Mouse (Mus musculus): ENCODE measurements around the gene Ank3. TPM values are rescaled to one million over a fixed set of nuclear protein-coding genes. Genes with fewer than 3 reads are reported as not detected.

Gene Ank3
- polyA plus RNA-seq, 1 experiment from 2014 or later, result 7.1 TPM

- no peak for ATAC-seq
- no peak overlapping the region for H3K9ac ChIP-seq (replicated peaks)
- H3K27me3 ChIP-seq (ENCODE audit: insufficient read depth, low read length), result no peaks in the 10 kb centered on the region
- DNase-seq, result no peak
- no peaks in the 10 kb centered on the region for H3K9me3 ChIP-seq (ENCODE audit: low read length)
- no peak overlapping the region for H3K4me3 ChIP-seq (ENCODE audit: low read depth, low read length)
- TF ChIP-seq CTCF (IDR thresholded peaks at IDR 0.05; ENCODE audit: low read depth) (no peak), EP300 (IDR thresholded peaks at IDR 0.05; ENCODE audit: low read depth) (no peak)
- H3K36me3 ChIP-seq (replicated peaks; ENCODE audit: insufficient read depth, low read length), result no peaks in the 10 kb centered on the region
- H3K4me1 ChIP-seq (ENCODE audit: insufficient read depth), result no peaks in the 10 kb centered on the region
- no peak overlapping the region for H3K4me2 ChIP-seq (ENCODE audit: low read depth, low read length)
- no peak overlapping the region for H3K27ac ChIP-seq (ENCODE audit: low read depth)
- WGBS (ENCODE audit: insufficient replicate concordance), result 79% methylated on average over 11 of the region's 11 CpGs
Observed at GRCm38 (mm10) chr10:69753464-69753863, 354.9 kb downstream of the Ank3 start.

- Histone ChIP-seq H3K27me3 (ENCODE audit: insufficient read depth, low read length) (no peaks in the 10 kb centered on the region), H3K4me3 (ENCODE audit: low read depth, low read length) (no peak overlapping the region), H3K4me2 (ENCODE audit: low read depth, low read length) (no peak overlapping the region), H3K4me1 (ENCODE audit: insufficient read depth) (no peaks in the 10 kb centered on the region), H3K9me3 (ENCODE audit: low read length) (no peaks in the 10 kb centered on the region), H3K36me3 (replicated peaks; ENCODE audit: insufficient read depth, low read length) (no peaks in the 10 kb centered on the region), H3K9ac (replicated peaks) (no peak overlapping the region), H3K27ac (ENCODE audit: low read depth) (no peak overlapping the region)
- TF ChIP-seq CTCF (IDR thresholded peaks at IDR 0.05; ENCODE audit: low read depth), result no peak
- no peak for TF ChIP-seq EP300 (IDR thresholded peaks at IDR 0.05; ENCODE audit: low read depth)
- no peak for DNase-seq
- no peak for ATAC-seq
- 54% methylated on average over 4 of the region's 4 CpGs for WGBS (ENCODE audit: insufficient replicate concordance)
Observed at GRCm38 (mm10) chr10:69756956-69757672, 358.5 kb downstream of the Ank3 start.

GRCm38 (mm10) chr10:69762977-69763376, 364.4 kb downstream of the Ank3 start:
- H3K36me3 ChIP-seq (replicated peaks; ENCODE audit: insufficient read depth, low read length), result no peaks in the 10 kb centered on the region
- H3K4me1 ChIP-seq (ENCODE audit: insufficient read depth), result no peaks in the 10 kb centered on the region
- no peak overlapping the region for H3K27ac ChIP-seq (ENCODE audit: low read depth)
- no peaks in the 10 kb centered on the region for H3K9me3 ChIP-seq (ENCODE audit: low read length)
- no peak overlapping the region for H3K9ac ChIP-seq (replicated peaks)
- WGBS (ENCODE audit: insufficient replicate concordance), result 65% methylated on average over 7 of the region's 7 CpGs
- ATAC-seq (no peak), DNase-seq (no peak)
- no peak for TF ChIP-seq CTCF (IDR thresholded peaks at IDR 0.05; ENCODE audit: low read depth)
- no peak for TF ChIP-seq EP300 (IDR thresholded peaks at IDR 0.05; ENCODE audit: low read depth)
- no peak overlapping the region for H3K4me2 ChIP-seq (ENCODE audit: low read depth, low read length)
- H3K4me3 ChIP-seq (ENCODE audit: low read depth, low read length), result no peak overlapping the region
- H3K27me3 ChIP-seq (ENCODE audit: insufficient read depth, low read length), result no peaks in the 10 kb centered on the region

- Histone ChIP-seq H3K27ac (ENCODE audit: low read depth) (no peak overlapping the region), H3K27me3 (ENCODE audit: insufficient read depth, low read length) (no peaks in the 10 kb centered on the region), H3K4me1 (ENCODE audit: insufficient read depth) (no peaks in the 10 kb centered on the region), H3K9ac (replicated peaks) (no peak overlapping the region), H3K4me3 (ENCODE audit: low read depth, low read length) (no peak overlapping the region), H3K4me2 (ENCODE audit: low read depth, low read length) (no peak overlapping the region), H3K9me3 (ENCODE audit: low read length) (no peaks in the 10 kb centered on the region), H3K36me3 (replicated peaks; ENCODE audit: insufficient read depth, low read length) (no peaks in the 10 kb centered on the region)
- TF ChIP-seq CTCF (IDR thresholded peaks at IDR 0.05; ENCODE audit: low read depth) (no peak), EP300 (IDR thresholded peaks at IDR 0.05; ENCODE audit: low read depth) (no peak)
- WGBS (ENCODE audit: insufficient replicate concordance), result 68% methylated on average over 4 of the region's 4 CpGs
- no peak for DNase-seq
- no peak for ATAC-seq
Observed at GRCm38 (mm10) chr10:69764402-69764801, 365.8 kb downstream of the Ank3 start.

- no peak overlapping the region for H3K4me3 ChIP-seq (ENCODE audit: low read depth, low read length)
- no peak for DNase-seq
Observed at GRCm38 (mm10) chr10:69777065-69777645, 378.6 kb downstream of the Ank3 start.

GRCm38 (mm10) chr10:69777736-69778135, 379.2 kb downstream of the Ank3 start:
- H3K9ac ChIP-seq (replicated peaks), result no peak overlapping the region
- no peaks in the 10 kb centered on the region for H3K27me3 ChIP-seq (ENCODE audit: insufficient read depth, low read length)
- no peak overlapping the region for H3K4me3 ChIP-seq (ENCODE audit: low read depth, low read length)
- TF ChIP-seq CTCF (IDR thresholded peaks at IDR 0.05; ENCODE audit: low read depth), result no peak
- H3K4me2 ChIP-seq (ENCODE audit: low read depth, low read length), result no peak overlapping the region
- H3K4me1 ChIP-seq (ENCODE audit: insufficient read depth), result no peaks in the 10 kb centered on the region
- no peaks in the 10 kb centered on the region for H3K9me3 ChIP-seq (ENCODE audit: low read length)
- no peak overlapping the region for H3K27ac ChIP-seq (ENCODE audit: low read depth)
- WGBS (ENCODE audit: insufficient replicate concordance), result 77% methylated on average over 11 of the region's 11 CpGs
- ATAC-seq, result no peak
- DNase-seq, result no peak
- H3K36me3 ChIP-seq (replicated peaks; ENCODE audit: insufficient read depth, low read length), result no peaks in the 10 kb centered on the region

More at GRCm38 (mm10) chr10:69777065-69777645, 378.6 kb downstream of the Ank3 start:
- Histone ChIP-seq H3K9me3 (ENCODE audit: low read length) (no peaks in the 10 kb centered on the region), H3K4me1 (ENCODE audit: insufficient read depth) (no peaks in the 10 kb centered on the region), H3K9ac (replicated peaks) (no peak overlapping the region), H3K27me3 (ENCODE audit: insufficient read depth, low read length) (no peaks in the 10 kb centered on the region), H3K4me2 (ENCODE audit: low read depth, low read length) (no peak overlapping the region), H3K27ac (ENCODE audit: low read depth) (no peak overlapping the region), H3K36me3 (replicated peaks; ENCODE audit: insufficient read depth, low read length) (no peaks in the 10 kb centered on the region)
- ATAC-seq, result no peak
- WGBS (ENCODE audit: insufficient replicate concordance), result 61% methylated on average over 12 of the region's 12 CpGs
- TF ChIP-seq CTCF (IDR thresholded peaks at IDR 0.05; ENCODE audit: low read depth) (no peak), EP300 (IDR thresholded peaks at IDR 0.05; ENCODE audit: low read depth) (no peak)

All from liver, postnatal 0 days (tissue).